Mouse (Mus musculus) spleen, adult 2 months (tissue): ENCODE measurements at regions not wholly inside any gene's neighbourhood (a gene's known extent, or its start where the extent isn't known, plus 50 kb on each side); places are given as distances from the start of the nearest gene placed in this dataset.

ENCODE experiments used
- CTCF ChIP-seq: fragments of 200-500 bp; IDR thresholded peaks from 2 replicates; pipeline ENCODE4 v1.5.1; 2011; ENCODE audit warnings: mild to moderate bottlenecking, inconsistent platforms; ENCODE audit not compliant: insufficient read depth, insufficient read length, insufficient replicate concordance; ENCODE audit errors: extremely low read depth
- POLR2A ChIP-seq: fragments of 200-500 bp; IDR thresholded peaks from 2 replicates; pipeline ENCODE4 v1.6.1; 2011; ENCODE audit warnings: low read depth, low read length, inconsistent platforms

DNA sequence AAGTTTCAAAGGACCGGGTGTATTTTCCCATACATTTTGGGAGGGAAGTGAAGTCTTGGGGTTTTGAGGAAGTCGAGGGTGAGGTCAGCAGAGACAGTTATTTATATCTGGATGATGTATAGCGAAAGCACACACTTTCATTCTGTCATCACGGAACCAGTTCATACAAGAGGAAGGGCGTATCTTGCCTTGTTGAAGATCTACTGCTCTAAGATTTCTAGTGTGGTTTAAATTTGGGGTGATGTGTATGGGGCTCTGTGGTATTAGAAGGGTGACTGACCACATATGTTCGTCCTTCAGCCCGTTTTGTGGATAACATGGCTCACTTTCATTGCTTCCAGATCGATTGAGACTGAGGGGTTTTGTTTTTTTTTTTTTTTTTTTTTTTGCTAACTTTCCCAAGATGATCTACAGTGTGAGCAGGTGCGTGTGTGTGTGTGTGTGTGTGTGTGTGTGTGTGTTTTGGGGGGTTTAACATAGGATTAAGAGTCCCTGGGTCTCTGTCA, 75.1 kb upstream of the Gm9887 start:
- peak; percentile 3; the same call in 1 of the 2 replicates for TF ChIP-seq POLR2A
- no peak for TF ChIP-seq CTCF
